Mouse (Mus musculus) monocyte, adult 59 days (primary cell): Measurements from ENCODE around the gene Cabs1. TPM values are rescaled to one million over a fixed set of nuclear protein-coding genes. Genes with fewer than 3 reads are reported as not detected.

Experiments used
- total RNA-seq, 2 experiments: library from RNA; stranded (reverse); gene quantifications; one replicate each; pipeline ENCODE4 v1.2.4; 2023

Gene Cabs1
- not detected for total RNA-seq

DNA sequence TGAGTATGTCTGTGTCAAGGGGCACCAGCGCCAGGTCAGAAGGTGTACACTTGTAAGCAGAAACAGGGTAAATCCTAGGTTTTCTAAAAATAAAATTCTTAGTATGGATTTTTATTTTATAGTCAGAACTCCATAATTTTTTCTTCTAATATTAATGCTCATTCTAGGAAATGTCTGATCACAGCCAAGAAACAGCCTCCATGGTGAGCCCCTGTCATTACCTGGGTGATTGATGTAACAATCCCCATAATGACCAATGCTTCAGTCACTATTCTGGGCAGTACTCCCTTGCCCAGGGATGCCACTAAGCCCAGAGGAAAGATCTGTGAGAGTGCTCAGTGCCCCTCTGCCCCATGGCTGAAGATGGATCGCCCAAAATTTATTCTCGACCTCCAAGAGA lies at the start of gene Cabs1:
Gene Cabs1, plus strand, starts transcription at position 301 of the 400 bp plus-strand sequence.

GRCm38 (mm10) chr5:87969201-87969600 lies 10.0 kb upstream of the Cabs1 start, which contains the start of the genes 2310003L06Rik and Gm28434:
2310003L06Rik (plus strand) TSS chr5:87969459.
Gm28434 (plus strand) TSS chr5:87969517.

DNA sequence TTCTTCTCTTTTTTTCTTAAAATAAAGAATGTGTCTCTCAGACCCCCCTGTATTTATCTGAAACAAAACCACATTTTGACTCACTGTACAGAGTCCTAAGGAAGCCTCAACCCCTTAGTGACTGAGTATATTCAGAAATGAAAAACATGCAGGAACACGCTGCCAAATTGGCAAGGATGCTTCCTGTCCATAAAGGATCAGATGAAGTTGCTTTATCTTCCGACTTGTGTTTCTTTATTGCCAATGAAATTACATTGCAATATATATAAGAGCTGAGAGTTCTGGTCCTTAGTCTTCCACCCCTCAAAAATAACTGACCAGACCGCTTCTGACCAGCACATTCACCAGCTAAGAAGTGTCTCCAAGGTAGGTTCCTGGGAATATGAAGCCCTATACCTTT lies 23.0 kb downstream of the Cabs1 start, which contains the start of gene Smr3a:
Gene Smr3a, plus strand, starts transcription at position 301 of the 400 bp plus-strand sequence.

Other genes starting within 250 kb of the Cabs1 start
- gene Csn1s2a, start 204.9 kb upstream of the Cabs1 start, total RNA-seq = not detected
- gene Csn1s2b, start 171.4 kb upstream of the Cabs1 start, total RNA-seq = not detected
- not detected for gene Prr27, start 153.8 kb upstream of the Cabs1 start, total RNA-seq
- gene Odam, start 94.4 kb upstream of the Cabs1 start, total RNA-seq = not detected
- not detected for gene Csn3, start 53.9 kb upstream of the Cabs1 start, total RNA-seq
- not detected for gene 2310003L06Rik, start 10.0 kb upstream of the Cabs1 start, total RNA-seq
- not detected for gene Gm28434, start 9.9 kb upstream of the Cabs1 start, total RNA-seq
- not detected for gene Smr3a, start 23.1 kb downstream of the Cabs1 start, total RNA-seq
- gene Smr2, start 107.1 kb downstream of the Cabs1 start, total RNA-seq = not detected
- gene Gm11116, start 132.1 kb downstream of the Cabs1 start, total RNA-seq = not detected
- gene Gm11115, start 174.7 kb downstream of the Cabs1 start, total RNA-seq = not detected